Mouse (Mus musculus) MEL (cell line): ENCODE data around the gene Gatad2a. TPM values are rescaled to one million over a fixed set of nuclear protein-coding genes. Genes with fewer than 3 reads are reported as not detected.
"Not testable (repeated sequence)": the region's sequence is repeated elsewhere in the genome, so short reads cannot be mapped to it uniquely, and the experiment has no call there.

Experiments
- DNase-seq: peaks from one replicate; pipeline ENCODE4 v3.0.0; 2011; ENCODE audit warnings: low read depth, low spot score
- H3K27ac ChIP-seq: 2 replicates; pipeline ENCODE4 v1.5.1; 2012; ENCODE audit warnings: low read depth, mild to moderate bottlenecking, control low read depth, low read length, moderate library complexity; ENCODE audit not compliant: control insufficient read depth
- H3K27me3 ChIP-seq, 2 experiments: fragments of 150-350 bp in 1 of 2; sonication (generic) in 1 of 2; 2 replicates each; pipeline ENCODE4 v1.6.1; 2012; ENCODE audit warnings: low read length in 2 of 2, mild to moderate bottlenecking in 2 of 2, improper control_type of control experiment in 1 of 2, moderate library complexity in 1 of 2; ENCODE audit not compliant: insufficient read depth in 2 of 2, control insufficient read depth in 1 of 2
- H3K36me3 ChIP-seq, 2 experiments: 2 replicates each; pipeline ENCODE4 v1.6.1; 2012 to 2014; ENCODE audit warnings: low read length in 2 of 2, improper control_type of control experiment in 1 of 2, inconsistent platforms in 1 of 2, mild to moderate bottlenecking in 1 of 2; ENCODE audit not compliant: insufficient read depth in 2 of 2, control insufficient read depth in 1 of 2
- H3K4me1 ChIP-seq, 2 experiments: fragments of 150-350 bp in 1 of 2; sonication (generic) in 1 of 2; 2 replicates each; pipeline ENCODE4 v1.6.1; 2012; ENCODE audit warnings: low read length in 2 of 2, improper control_type of control experiment in 1 of 2, mild to moderate bottlenecking in 1 of 2; ENCODE audit not compliant: insufficient read depth in 2 of 2, control insufficient read depth in 1 of 2
- H3K4me3 ChIP-seq, 2 experiments: fragments of 150-350 bp in 1 of 2; sonication (generic) in 1 of 2; 2 replicates each; pipeline ENCODE4 v1.5.1; 2012; ENCODE audit warnings: low read depth in 2 of 2, low read length in 2 of 2, mild to moderate bottlenecking in 2 of 2, moderate library complexity in 2 of 2, control low read depth in 1 of 2, improper control_type of control experiment in 1 of 2; ENCODE audit not compliant: control insufficient read depth in 1 of 2, insufficient read depth in 1 of 2
- H3K79me2 ChIP-seq: 2 replicates; pipeline ENCODE4 v1.6.1; 2012; ENCODE audit warnings: mild to moderate bottlenecking, low read length, moderate library complexity; ENCODE audit not compliant: control insufficient read depth, poor library complexity, insufficient read depth
- H3K9ac ChIP-seq: 2 replicates; pipeline ENCODE4 v1.6.1; 2012; ENCODE audit warnings: low read depth, mild to moderate bottlenecking, control low read depth, low read length, moderate library complexity; ENCODE audit not compliant: control insufficient read depth, poor library complexity, severe bottlenecking
- H3K9me3 ChIP-seq: fragments of 150-350 bp; sonication (generic); replicated peaks from 2 replicates; pipeline ENCODE4 v1.6.1; 2012; ENCODE audit warnings: mild to moderate bottlenecking, low read length, improper control_type of control experiment, moderate library complexity; ENCODE audit not compliant: insufficient read depth
- CHD1 ChIP-seq: IDR thresholded peaks from 2 replicates; pipeline ENCODE4 v1.6.1; 2012; ENCODE audit warnings: low read depth, mild to moderate bottlenecking, inconsistent platforms, low read length, improper control_type of control experiment
- EP300 ChIP-seq, 2 experiments: IDR thresholded peaks; 2 replicates each; pipeline ENCODE4 v1.6.1; 2011; ENCODE audit warnings: improper control_type of control experiment in 2 of 2, low read length in 2 of 2, low read depth in 1 of 2, mild to moderate bottlenecking in 1 of 2
- GABPA ChIP-seq: IDR thresholded peaks from 2 replicates; pipeline ENCODE4 v1.6.1; 2012; ENCODE audit warnings: low read depth, mild to moderate bottlenecking, inconsistent platforms, low read length, improper control_type of control experiment, moderate library complexity
- JUND ChIP-seq: IDR thresholded peaks from 2 replicates; pipeline ENCODE4 v1.6.1; 2011; ENCODE audit warnings: low read depth, mild to moderate bottlenecking, improper control_type of control experiment, low read length
- MAZ ChIP-seq: IDR thresholded peaks from 2 replicates; pipeline ENCODE4 v1.6.1; 2012; ENCODE audit warnings: low read depth, mild to moderate bottlenecking, inconsistent platforms, low read length, improper control_type of control experiment
- MEF2A ChIP-seq: IDR thresholded peaks from 2 replicates; pipeline ENCODE4 v1.6.1; 2014; ENCODE audit warnings: low read depth, mild to moderate bottlenecking, inconsistent platforms, low read length, improper control_type of control experiment; ENCODE audit not compliant: poor library complexity, insufficient replicate concordance, severe bottlenecking; ENCODE audit errors: extremely low read depth
- POLR2A ChIP-seq, 2 experiments: IDR thresholded peaks; 2 replicates each; pipeline ENCODE4 v1.6.1; 2011 to 2012; ENCODE audit warnings: low read length in 2 of 2, mild to moderate bottlenecking in 2 of 2, control low read depth in 1 of 2, improper control_type of control experiment in 1 of 2, low read depth in 1 of 2, moderate library complexity in 1 of 2; ENCODE audit not compliant: control insufficient read depth in 1 of 2, insufficient read depth in 1 of 2, poor library complexity in 1 of 2
- TBP ChIP-seq: IDR thresholded peaks from 2 replicates; pipeline ENCODE4 v1.8.0; 2011; ENCODE audit warnings: low read depth, low read length, improper control_type of control experiment
- TCF12 ChIP-seq: IDR thresholded peaks from 2 replicates; pipeline ENCODE4 v1.6.1; 2014; ENCODE audit warnings: low read depth, mild to moderate bottlenecking, inconsistent platforms, low read length, improper control_type of control experiment, moderate library complexity
- UBTF ChIP-seq: IDR thresholded peaks from 2 replicates; pipeline ENCODE4 v1.6.1; 2012; ENCODE audit warnings: low read depth, mild to moderate bottlenecking, inconsistent platforms, low read length, improper control_type of control experiment, moderate library complexity, borderline replicate concordance; ENCODE audit not compliant: insufficient read depth
- USF1 ChIP-seq: IDR thresholded peaks from 2 replicates; pipeline ENCODE4 v1.6.1; 2014; ENCODE audit warnings: low read depth, mild to moderate bottlenecking, inconsistent platforms, low read length, improper control_type of control experiment, moderate library complexity
- ZKSCAN1 ChIP-seq: IDR thresholded peaks from 2 replicates; pipeline ENCODE4 v1.6.1; 2012; ENCODE audit warnings: low read depth, mild to moderate bottlenecking, inconsistent platforms, low read length, improper control_type of control experiment, moderate library complexity
- ZMIZ1 ChIP-seq: IDR thresholded peaks from 2 replicates; pipeline ENCODE4 v1.6.1; 2012; ENCODE audit warnings: low read depth, mild to moderate bottlenecking, inconsistent platforms, low read length, improper control_type of control experiment, moderate library complexity
- polyA plus RNA-seq, 2 experiments: library from polyadenylated mRNA; stranded (reverse) in 1 of 2; unstranded in 1 of 2; fragments of >175 nt in 1 of 2; fragments of >200 nt in 1 of 2; gene quantifications; 2 replicates each; pipeline versions ENCODE4 v1.2.1 to v1.2.4; 2012; ENCODE audit warnings: low replicate concordance in 2 of 2, low read depth in 1 of 2; ENCODE audit not compliant: insufficient read length in 2 of 2, insufficient read depth in 1 of 2, missing spikeins in 1 of 2
- total RNA-seq: library from RNA; depleted of rRNA; stranded (reverse); fragments of 300-350 nt; gene quantifications from 2 replicates; pipeline ENCODE4 v1.2.3, GENCODE M21; 2012

The Gatad2a gene
- total and polyA plus RNA-seq, 3 experiments = 38.0 to 129 (median 111) TPM

DNA sequence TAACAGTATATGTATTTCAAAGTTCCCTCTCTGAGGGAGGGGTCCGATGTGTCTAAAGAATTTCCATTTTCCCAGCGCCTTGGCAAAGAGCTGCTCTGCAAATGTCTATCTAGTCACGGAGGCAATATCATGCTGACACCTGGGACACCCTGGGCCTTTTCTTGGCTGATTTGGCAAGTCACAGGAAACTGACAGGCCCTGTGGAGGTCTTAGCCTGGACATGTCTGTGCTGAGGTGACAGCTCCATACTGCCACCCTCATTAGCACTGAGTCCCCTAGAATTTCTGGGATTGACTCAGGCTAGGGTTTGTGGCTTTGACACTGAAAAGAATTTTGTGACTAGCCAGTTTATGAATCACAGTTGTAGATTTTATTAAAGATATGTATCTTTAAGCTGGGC is 16.2 kb upstream of the Gatad2a start:
- no peaks in the 10 kb centered on the region for H3K9me3 ChIP-seq
- 0 out of 2 replicates have a peak, but pooled peaks have one; percentile 1 for TF ChIP-seq TBP
- no peak for TF ChIP-seq POLR2A (IDR thresholded peaks at IDR 0.05; ENCODE audit: control insufficient read depth in 1 of 2, insufficient read depth in 1 of 2, low read depth in 1 of 2, low read length in 2 of 2, poor library complexity in 1 of 2)
- 0 out of 2 replicates have a peak, but pooled peaks have one; percentile 7 for TF ChIP-seq ZMIZ1
- 0 out of 4 replicates have a peak, but pooled peaks of 1 of the 2 experiments have one; percentile 9 for TF ChIP-seq EP300 (IDR thresholded peaks at IDR 0.05; ENCODE audit: low read depth in 1 of 2, low read length in 2 of 2)
- no peak overlapping the region for H3K27ac ChIP-seq
- no peaks in the 10 kb centered on the region; a peak in 1 of 4 replicates for H3K36me3 ChIP-seq
- peak; percentile 40 for DNase-seq
- H3K27me3 ChIP-seq = no peaks in the 10 kb centered on the region
- no peak overlapping the region for H3K4me3 ChIP-seq
- peaks cover 0 to 2% of the 10 kb centered on the region in 2 experiments; a peak in 1 of 4 replicates for H3K4me1 ChIP-seq
- no peak overlapping the region for H3K9ac ChIP-seq
- H3K79me2 ChIP-seq = no peaks in the 10 kb centered on the region

DNA sequence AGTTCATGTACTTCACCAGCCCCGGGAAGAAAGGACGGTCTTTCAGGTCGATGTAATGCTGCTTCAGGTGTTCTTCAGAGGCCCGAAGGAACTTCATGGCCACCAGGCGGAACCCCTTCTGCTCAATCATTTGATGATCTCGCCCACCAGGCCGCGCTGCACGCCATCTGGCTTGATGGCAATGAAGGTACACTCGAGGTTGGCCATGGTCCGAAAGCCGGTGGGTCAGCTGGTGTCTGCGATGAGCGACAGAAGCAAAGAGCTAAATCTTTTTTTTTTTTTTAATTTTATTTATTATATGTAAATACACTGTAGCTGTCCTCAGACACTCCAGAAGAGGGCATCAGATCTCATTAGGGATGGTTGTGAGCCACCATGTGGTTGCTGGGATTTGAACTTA is 14.6 kb upstream of the Gatad2a start:
- not testable (repeated sequence) for H3K4me1 ChIP-seq, H3K27me3 ChIP-seq, H3K36me3 ChIP-seq, H3K4me3 ChIP-seq, H3K27ac ChIP-seq, H3K9ac ChIP-seq, H3K9me3 ChIP-seq, H3K79me2 ChIP-seq, DNase-seq

DNA sequence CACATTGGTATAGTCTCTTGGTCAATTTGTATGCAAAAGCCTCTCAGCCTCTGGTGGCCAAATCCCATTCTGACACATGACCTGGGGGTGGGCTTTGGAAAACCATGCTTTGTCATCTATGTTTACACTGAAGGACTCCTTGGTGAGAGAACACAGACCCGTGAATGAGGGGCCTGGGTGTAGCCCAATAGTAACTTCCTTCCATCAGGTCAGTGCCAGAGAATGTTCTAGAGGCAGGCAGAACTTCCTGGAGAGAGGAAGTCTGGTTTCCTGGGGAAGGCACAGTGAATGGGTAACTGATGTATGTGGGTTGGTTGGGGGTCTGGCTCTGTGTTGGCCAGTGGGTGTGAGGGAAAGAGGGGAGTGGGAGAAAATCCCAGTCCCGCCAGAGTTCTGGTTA is 9.0 kb upstream of the Gatad2a start:
- DNase-seq = no peak
- Histone ChIP-seq H3K36me3 (peaks cover 0 to 16% of the 10 kb centered on the region in 2 experiments; a peak in 2 of 4 replicates), H3K9ac (no peak overlapping the region), H3K4me1 (peaks cover 0 to 17% of the 10 kb centered on the region in 2 experiments; a peak in 3 of 4 replicates), H3K9me3 (no peaks in the 10 kb centered on the region), H3K79me2 (peaks cover 3% of the 10 kb centered on the region; the same call in 1 of the 2 replicates), H3K4me3 (no peak overlapping the region), H3K27ac (no peak overlapping the region), H3K27me3 (no peaks in the 10 kb centered on the region)
- no peak for TF ChIP-seq CHD1
- no peak for TF ChIP-seq MAZ
- TF ChIP-seq GABPA = no peak
- TF ChIP-seq JUND = no peak
- TF ChIP-seq USF1 = no peak
- TF ChIP-seq UBTF = no peak
- TF ChIP-seq TCF12 = no peak
- no peak for TF ChIP-seq ZKSCAN1
- no peak for TF ChIP-seq MEF2A
